Mouse (Mus musculus): ENCODE results near the gene Olfr608. TPM values are rescaled to one million over a fixed set of nuclear protein-coding genes. Genes with fewer than 3 reads are reported as not detected.
"Not testable (repeated sequence)": the region's sequence is repeated elsewhere in the genome, so short reads cannot be mapped to it uniquely, and the experiment has no call there.

Olfr608 gene
- not detected in 2 replicates for polyA plus RNA-seq (2015; fragmentation: Nextera tagmentation; extraction: Ambion mirVana)

- no peaks in the 10 kb centered on the region for H3K36me3 ChIP-seq
- DNase-seq (no peak), ATAC-seq (ENCODE audit: low read depth) (no peak)
- no peak within 1 kb of the TSS for H3K27ac ChIP-seq
- no peak within 1 kb of the TSS for H3K4me2 ChIP-seq
- H3K9me3 ChIP-seq (replicated peaks) = 0 out of 2 replicates have a peak, but pooled peaks cover 4% of the 10 kb centered on the region
- no peak within 1 kb of the TSS for H3K4me3 ChIP-seq (replicated peaks)
- no peaks in the 10 kb centered on the region for H3K27me3 ChIP-seq
- no peak within 1 kb of the TSS for H3K9ac ChIP-seq
- H3K4me1 ChIP-seq (replicated peaks) = no peaks in the 10 kb centered on the region
Observed at GRCm38 (mm10) chr7:103469577-103469976, at the start of gene Olfr608. Gene Olfr608 (plus strand): TSS chr7:103469877.

- Histone ChIP-seq H3K36me3 (no peaks in the 10 kb centered on the region), H3K4me3 (replicated peaks) (no peak within 1 kb of the TSS), H3K27ac (no peak within 1 kb of the TSS), H3K9me3 (replicated peaks) (no peaks in the 10 kb centered on the region), H3K9ac (no peak within 1 kb of the TSS), H3K4me2 (no peak within 1 kb of the TSS), H3K4me1 (replicated peaks) (no peaks in the 10 kb centered on the region), H3K27me3 (no peaks in the 10 kb centered on the region)
- DNase-seq (no peak), ATAC-seq (ENCODE audit: low read depth) (no peak)
- WGBS (ENCODE audit: insufficient replicate concordance) = 68% methylated on average over 1 of the region's 1 CpGs
Observed at GRCm38 (mm10) chr7:103445339-103445738, 24.3 kb upstream of the Olfr608 start, which contains the start of gene Olfr605. Gene Olfr605 (minus strand): TSS chr7:103445439.

GRCm38 (mm10) chr7:103448746-103449145, 20.9 kb upstream of the Olfr608 start, which contains the start of gene Olfr606:
Gene Olfr606 (plus strand): TSS chr7:103449046.
- H3K4me3 ChIP-seq (replicated peaks) = no peak within 1 kb of the TSS
- WGBS (ENCODE audit: insufficient replicate concordance) = 68% methylated on average over 2 of the region's 2 CpGs
- no peak for DNase-seq
- H3K9me3 ChIP-seq (replicated peaks) = no peaks in the 10 kb centered on the region
- H3K4me2 ChIP-seq = no peak within 1 kb of the TSS
- no peak for ATAC-seq (ENCODE audit: low read depth)
- no peaks in the 10 kb centered on the region for H3K4me1 ChIP-seq (replicated peaks)
- H3K27ac ChIP-seq = no peak within 1 kb of the TSS
- no peak within 1 kb of the TSS for H3K9ac ChIP-seq
- H3K36me3 ChIP-seq = no peaks in the 10 kb centered on the region
- no peaks in the 10 kb centered on the region for H3K27me3 ChIP-seq

GRCm38 (mm10) chr7:103460590-103460989, 9.1 kb upstream of the Olfr608 start:
- H3K36me3 ChIP-seq = no peaks in the 10 kb centered on the region
- H3K4me3 ChIP-seq (replicated peaks) = no peak overlapping the region
- no peak overlapping the region for H3K4me2 ChIP-seq
- no peak overlapping the region for H3K9ac ChIP-seq
- DNase-seq (no peak), ATAC-seq (ENCODE audit: low read depth) (no peak)
- no peaks in the 10 kb centered on the region for H3K27me3 ChIP-seq
- no peak overlapping the region for H3K27ac ChIP-seq
- no peaks in the 10 kb centered on the region for H3K4me1 ChIP-seq (replicated peaks)
- H3K9me3 ChIP-seq (replicated peaks) = no peaks in the 10 kb centered on the region
- 72% methylated on average over 5 of the region's 5 CpGs for WGBS (ENCODE audit: insufficient replicate concordance)

GRCm38 (mm10) chr7:103477106-103477505, 7.4 kb downstream of the Olfr608 start:
- not testable (repeated sequence) for H3K4me3 ChIP-seq (replicated peaks); H3K36me3 ChIP-seq; H3K9ac ChIP-seq; DNase-seq; H3K27ac ChIP-seq; H3K27me3 ChIP-seq; H3K4me2 ChIP-seq; ATAC-seq (ENCODE audit: low read depth); H3K9me3 ChIP-seq (replicated peaks); H3K4me1 ChIP-seq (replicated peaks)
- WGBS (ENCODE audit: insufficient replicate concordance) = 64% methylated on average over 9 of the region's 9 CpGs

- H3K27ac ChIP-seq = no peak within 1 kb of the TSS
- WGBS (ENCODE audit: insufficient replicate concordance) = 51% methylated on average over 1 of the region's 1 CpGs
- no peaks in the 10 kb centered on the region for H3K4me1 ChIP-seq (replicated peaks)
- H3K27me3 ChIP-seq = no peaks in the 10 kb centered on the region
- no peaks in the 10 kb centered on the region for H3K36me3 ChIP-seq
- no peak within 1 kb of the TSS for H3K4me2 ChIP-seq
- ATAC-seq (ENCODE audit: low read depth) = no peak
- DNase-seq = no peak
- no peak within 1 kb of the TSS for H3K4me3 ChIP-seq (replicated peaks)
- H3K9me3 ChIP-seq (replicated peaks) = no peaks in the 10 kb centered on the region
- H3K9ac ChIP-seq = no peak within 1 kb of the TSS
Observed at GRCm38 (mm10) chr7:103497962-103498361, 28.3 kb downstream of the Olfr608 start, which contains the start of gene Olfr609. Gene Olfr609 (minus strand): TSS chr7:103498062.

GRCm38 (mm10) chr7:103512022-103512421, 42.3 kb downstream of the Olfr608 start, which contains the start of gene Olfr610:
Gene Olfr610 (minus strand): TSS chr7:103512122.
- Histone ChIP-seq H3K9me3 (replicated peaks) (no peaks in the 10 kb centered on the region), H3K4me2 (no peak within 1 kb of the TSS), H3K4me1 (replicated peaks) (no peaks in the 10 kb centered on the region), H3K4me3 (replicated peaks) (no peak within 1 kb of the TSS), H3K9ac (no peak within 1 kb of the TSS), H3K36me3 (no peaks in the 10 kb centered on the region), H3K27me3 (no peaks in the 10 kb centered on the region), H3K27ac (no peak within 1 kb of the TSS)
- 58% methylated on average over 2 of the region's 2 CpGs for WGBS (ENCODE audit: insufficient replicate concordance)
- ATAC-seq (ENCODE audit: low read depth) (no peak), DNase-seq (no peak)

GRCm38 (mm10) chr7:103520746-103521145, 51.1 kb downstream of the Olfr608 start, which contains the start of gene Olfr611:
Gene Olfr611 (minus strand): TSS chr7:103520846.
- WGBS (ENCODE audit: insufficient replicate concordance) = 53% methylated on average over 1 of the region's 1 CpGs
- H3K27me3 ChIP-seq; DNase-seq; H3K36me3 ChIP-seq; H3K27ac ChIP-seq; H3K4me2 ChIP-seq; H3K9me3 ChIP-seq (replicated peaks); H3K4me1 ChIP-seq (replicated peaks); ATAC-seq (ENCODE audit: low read depth); H3K4me3 ChIP-seq (replicated peaks); H3K9ac ChIP-seq: not testable (repeated sequence)

Other genes starting within 250 kb of the Olfr608 start
- not detected in 2 replicates for gene Usp17ld, start 217.4 kb upstream of the Olfr608 start, polyA plus RNA-seq (2015; fragmentation: Nextera tagmentation; extraction: Ambion mirVana)
- gene Olfr596, start 164.2 kb upstream of the Olfr608 start, polyA plus RNA-seq (2015; fragmentation: Nextera tagmentation; extraction: Ambion mirVana) = not detected in 2 replicates
- not detected in 2 replicates for gene Olfr597, start 153.6 kb upstream of the Olfr608 start, polyA plus RNA-seq (2015; fragmentation: Nextera tagmentation; extraction: Ambion mirVana)
- not detected in 2 replicates for gene Olfr598, start 146.3 kb upstream of the Olfr608 start, polyA plus RNA-seq (2015; fragmentation: Nextera tagmentation; extraction: Ambion mirVana)
- gene Olfr599, start 134.0 kb upstream of the Olfr608 start, polyA plus RNA-seq (2015; fragmentation: Nextera tagmentation; extraction: Ambion mirVana) = not detected in 2 replicates
- not detected in 2 replicates for gene Olfr600, start 120.2 kb upstream of the Olfr608 start, polyA plus RNA-seq (2015; fragmentation: Nextera tagmentation; extraction: Ambion mirVana)
- not detected in 2 replicates for gene Olfr601, start 107.2 kb upstream of the Olfr608 start, polyA plus RNA-seq (2015; fragmentation: Nextera tagmentation; extraction: Ambion mirVana)
- gene Olfr603, start 83.7 kb upstream of the Olfr608 start, polyA plus RNA-seq (2015; fragmentation: Nextera tagmentation; extraction: Ambion mirVana) = not detected in 2 replicates
- gene Usp17lc, start 54.8 kb upstream of the Olfr608 start, polyA plus RNA-seq (2015; fragmentation: Nextera tagmentation; extraction: Ambion mirVana) = not detected in 2 replicates
- gene Olfr605, start 24.4 kb upstream of the Olfr608 start, polyA plus RNA-seq (2015; fragmentation: Nextera tagmentation; extraction: Ambion mirVana) = not detected in 2 replicates
- not detected in 2 replicates for gene Olfr606, start 20.8 kb upstream of the Olfr608 start, polyA plus RNA-seq (2015; fragmentation: Nextera tagmentation; extraction: Ambion mirVana)
- not detected in 2 replicates for gene Olfr607, start 5.7 kb upstream of the Olfr608 start, polyA plus RNA-seq (2015; fragmentation: Nextera tagmentation; extraction: Ambion mirVana)
- gene Olfr609, start 28.2 kb downstream of the Olfr608 start, polyA plus RNA-seq (2015; fragmentation: Nextera tagmentation; extraction: Ambion mirVana) = not detected in 2 replicates
- not detected in 2 replicates for gene Olfr610, start 42.2 kb downstream of the Olfr608 start, polyA plus RNA-seq (2015; fragmentation: Nextera tagmentation; extraction: Ambion mirVana)
- gene Olfr611, start 51.0 kb downstream of the Olfr608 start, polyA plus RNA-seq (2015; fragmentation: Nextera tagmentation; extraction: Ambion mirVana) = not detected in 2 replicates
- not detected in 2 replicates for gene Olfr612, start 72.8 kb downstream of the Olfr608 start, polyA plus RNA-seq (2015; fragmentation: Nextera tagmentation; extraction: Ambion mirVana)
- gene Olfr613, start 78.2 kb downstream of the Olfr608 start, polyA plus RNA-seq (2015; fragmentation: Nextera tagmentation; extraction: Ambion mirVana) = not detected in 2 replicates
- not detected in 2 replicates for gene Olfr615, start 86.2 kb downstream of the Olfr608 start, polyA plus RNA-seq (2015; fragmentation: Nextera tagmentation; extraction: Ambion mirVana)
- not detected in 2 replicates for gene Olfr616, start 99.3 kb downstream of the Olfr608 start, polyA plus RNA-seq (2015; fragmentation: Nextera tagmentation; extraction: Ambion mirVana)
- gene Olfr617, start 103.2 kb downstream of the Olfr608 start, polyA plus RNA-seq (2015; fragmentation: Nextera tagmentation; extraction: Ambion mirVana) = not detected in 2 replicates
- gene Olfr618, start 120.2 kb downstream of the Olfr608 start, polyA plus RNA-seq (2015; fragmentation: Nextera tagmentation; extraction: Ambion mirVana) = not detected in 2 replicates
- gene Olfr619, start 130.7 kb downstream of the Olfr608 start, polyA plus RNA-seq (2015; fragmentation: Nextera tagmentation; extraction: Ambion mirVana) = not detected in 2 replicates
- gene Olfr620, start 142.7 kb downstream of the Olfr608 start, polyA plus RNA-seq (2015; fragmentation: Nextera tagmentation; extraction: Ambion mirVana) = not detected in 2 replicates
- not detected in 2 replicates for gene Olfr622, start 172.8 kb downstream of the Olfr608 start, polyA plus RNA-seq (2015; fragmentation: Nextera tagmentation; extraction: Ambion mirVana)
- gene Olfr623, start 193.8 kb downstream of the Olfr608 start, polyA plus RNA-seq (2015; fragmentation: Nextera tagmentation; extraction: Ambion mirVana) = not detected in 2 replicates
- 0.02 TPM in 1 of 2 replicates, not detected in the other for gene Olfr624, start 201.3 kb downstream of the Olfr608 start, polyA plus RNA-seq (2015; fragmentation: Nextera tagmentation; extraction: Ambion mirVana)
- gene Olfr625-ps1, start 212.8 kb downstream of the Olfr608 start, polyA plus RNA-seq (2015; fragmentation: Nextera tagmentation; extraction: Ambion mirVana) = not detected in 2 replicates
- not detected in 2 replicates for gene Olfr243, start 244.8 kb downstream of the Olfr608 start, polyA plus RNA-seq (2015; fragmentation: Nextera tagmentation; extraction: Ambion mirVana)